Mouse (Mus musculus): ENCODE measurements around the gene Dot1l.
"Not testable (repeated sequence)": the region's sequence is repeated elsewhere in the genome, so short reads cannot be mapped to it uniquely, and the experiment has no call there.

DNA sequence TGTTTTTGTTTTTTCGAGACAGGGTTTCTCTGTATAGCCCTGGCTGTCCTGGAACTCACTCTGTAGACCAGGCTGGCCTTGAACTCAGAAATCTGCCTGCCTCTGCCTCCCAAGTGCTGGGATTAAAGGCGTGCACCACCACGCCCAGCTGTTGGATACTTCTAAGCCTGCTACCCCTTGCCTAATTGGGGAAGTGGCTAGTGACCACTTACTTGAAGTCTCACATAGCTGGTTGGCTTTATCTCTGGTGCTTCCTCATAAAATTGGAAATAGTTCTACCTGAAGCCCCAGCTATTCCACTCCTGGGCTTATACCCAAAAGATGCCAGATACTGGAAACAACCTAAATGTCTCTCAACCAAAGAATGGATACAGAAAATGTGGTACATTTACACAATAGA, 61.3 kb downstream of the Dot1l start:
- TF ChIP-seq POLR2A (IDR thresholded peaks at IDR 0.05; ENCODE audit: control insufficient read depth, extremely low read depth, insufficient read depth, low read length, poor library complexity); CTCF (IDR thresholded peaks at IDR 0.05; ENCODE audit: borderline replicate concordance, control insufficient read depth, extremely low read depth, insufficient read depth, low read length, poor library complexity): not testable (repeated sequence)

Data from thymus, adult 2 months (tissue).